Mouse (Mus musculus) neural tube, embryonic 15.5 days (tissue): Measurements from ENCODE around the gene Olfr943. TPM values are rescaled to one million over a fixed set of nuclear protein-coding genes. Genes with fewer than 3 reads are reported as not detected.

ENCODE experiments used
- ATAC-seq: fragments of 200-750 bp; cut with Nextera tagmentation; 2 replicates; pipeline ENCODE4 v1.8.0; 2017; ENCODE audit warnings: mild to moderate bottlenecking, moderate TSS enrichment, moderate library complexity; ENCODE audit not compliant: low FRiP score
- H3K27ac ChIP-seq: fragments of 300-500 bp; sonication (generic); replicated peaks from 2 replicates; pipeline ENCODE4 v1.5.1; 2015; ENCODE audit warnings: mild to moderate bottlenecking, inconsistent platforms
- H3K27me3 ChIP-seq: fragments of 300-500 bp; sonication (generic); replicated peaks from 2 replicates; pipeline ENCODE4 v1.6.1; 2015; ENCODE audit warnings: inconsistent platforms
- H3K36me3 ChIP-seq: fragments of 300-500 bp; sonication (generic); 2 replicates; pipeline ENCODE4 v1.6.1; 2015; ENCODE audit warnings: inconsistent platforms
- H3K4me1 ChIP-seq: fragments of 300-500 bp; sonication (generic); 2 replicates; pipeline ENCODE4 v1.6.1; 2015; ENCODE audit warnings: inconsistent platforms
- H3K4me2 ChIP-seq: fragments of 300-500 bp; sonication (generic); 2 replicates; pipeline ENCODE4 v1.6.1; 2015; ENCODE audit warnings: inconsistent platforms, mild to moderate bottlenecking, moderate library complexity
- H3K4me3 ChIP-seq: fragments of 300-500 bp; sonication (generic); replicated peaks from 2 replicates; pipeline ENCODE4 v1.5.1; 2015; ENCODE audit warnings: mild to moderate bottlenecking, inconsistent platforms
- H3K9ac ChIP-seq: fragments of 300-500 bp; sonication (generic); replicated peaks from 2 replicates; pipeline ENCODE4 v1.6.1; 2015; ENCODE audit warnings: mild to moderate bottlenecking, inconsistent platforms
- H3K9me3 ChIP-seq: fragments of 300-500 bp; sonication (generic); replicated peaks from 2 replicates; pipeline ENCODE4 v1.6.1; 2016; ENCODE audit warnings: inconsistent platforms
- WGBS: fragments of 180-500 bp; shearing (Covaris S2); methylation state at CpG from one replicate; pipeline ENCODE4 v1.1.7; 2015; ENCODE audit warnings: mixed read lengths; 5-methylcytosine and 5-hydroxymethylcytosine counted together
- polyA plus RNA-seq: library from polyadenylated mRNA; unstranded; fragments of >200 nt; fragmentation: Nextera tagmentation; extraction: Ambion mirVana; gene quantifications from 2 replicates; pipeline ENCODE4 v1.2.1, GENCODE M21; 2015

The Olfr943 gene
- polyA plus RNA-seq: not detected in 2 replicates

DNA sequence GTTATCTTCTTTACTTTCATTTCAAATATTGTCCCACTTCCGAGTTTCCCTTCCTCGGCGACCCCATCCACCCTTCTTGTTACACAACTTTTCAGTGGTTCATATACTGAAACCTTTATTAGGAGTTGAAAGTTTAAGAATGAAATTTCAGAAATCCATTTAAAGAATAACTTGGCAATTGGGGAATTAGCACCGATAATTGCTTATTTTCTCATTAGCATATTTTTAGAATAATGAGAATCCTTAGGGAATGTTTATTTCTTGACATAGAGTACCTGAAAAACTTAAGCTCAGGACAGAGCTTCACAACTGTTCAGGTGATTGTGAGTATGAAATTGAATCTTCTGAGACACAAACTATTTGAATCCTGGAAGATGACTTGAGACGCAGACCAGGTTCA is at the start of gene Olfr943:
Gene Olfr943 (plus strand): TSS at position 301 of the 400 bp plus-strand sequence.
- Histone ChIP-seq H3K36me3 (no peaks in the 10 kb centered on the region), H3K4me1 (no peaks in the 10 kb centered on the region), H3K4me3 (no peak within 1 kb of the TSS), H3K27ac (no peak within 1 kb of the TSS), H3K9me3 (no peaks in the 10 kb centered on the region), H3K27me3 (no peaks in the 10 kb centered on the region), H3K4me2 (no peak within 1 kb of the TSS), H3K9ac (no peak within 1 kb of the TSS)
- ATAC-seq: no peak
- WGBS: 94% methylated on average over 5 of the region's 5 CpGs

GRCm38 (mm10) chr9:39127326-39127725 is 38.8 kb upstream of the Olfr943 start:
- H3K27me3 ChIP-seq: no peaks in the 10 kb centered on the region
- no peak overlapping the region for H3K9ac ChIP-seq
- H3K4me3 ChIP-seq: no peak overlapping the region
- no peak overlapping the region for H3K4me2 ChIP-seq
- H3K9me3 ChIP-seq: no peaks in the 10 kb centered on the region
- no peak for ATAC-seq
- H3K36me3 ChIP-seq: no peaks in the 10 kb centered on the region
- no peaks in the 10 kb centered on the region for H3K4me1 ChIP-seq
- 89% methylated on average over 1 of the region's 1 CpGs for whole genome bisulfite sequencing
- H3K27ac ChIP-seq: no peak overlapping the region

DNA sequence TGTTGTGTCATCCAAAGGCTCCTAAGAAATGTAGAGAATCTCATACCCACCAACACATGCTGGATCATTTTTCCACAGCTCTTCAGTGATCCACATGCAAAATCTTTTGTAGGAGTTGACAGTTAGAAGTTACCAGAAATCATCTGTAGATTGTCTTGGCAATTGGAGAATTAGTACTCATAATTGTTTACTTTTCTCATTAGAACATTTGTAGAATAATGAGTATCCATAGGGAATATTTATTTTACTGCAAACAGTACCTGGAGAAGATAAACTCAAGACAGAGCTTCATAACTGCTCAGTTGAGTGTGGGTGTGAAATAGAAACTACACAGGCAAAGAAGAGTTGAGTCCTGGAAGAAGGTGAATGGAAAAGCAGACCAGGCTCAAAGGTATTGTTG is 38.3 kb upstream of the Olfr943 start, which contains the start of gene Olfr27:
Gene Olfr27 (plus strand): TSS at position 301 of the 400 bp plus-strand sequence.
- ATAC-seq: no peak
- H3K9me3 ChIP-seq: no peaks in the 10 kb centered on the region
- no peaks in the 10 kb centered on the region for H3K36me3 ChIP-seq

GRCm38 (mm10) chr9:39152401-39152800 is 13.7 kb upstream of the Olfr943 start:
- Histone ChIP-seq H3K4me3 (no peak overlapping the region), H3K4me1 (no peaks in the 10 kb centered on the region), H3K9me3 (no peaks in the 10 kb centered on the region), H3K9ac (no peak overlapping the region), H3K27ac (no peak overlapping the region), H3K4me2 (no peak overlapping the region), H3K27me3 (no peaks in the 10 kb centered on the region), H3K36me3 (no peaks in the 10 kb centered on the region)
- WGBS: 63% methylated on average over 1 of the region's 1 CpGs
- ATAC-seq: no peak

More for the DNA sequence above, 38.3 kb upstream of the Olfr943 start, which contains the start of gene Olfr27:
- H3K9ac ChIP-seq: no peak within 1 kb of the TSS
- no peaks in the 10 kb centered on the region for H3K27me3 ChIP-seq
- no peak within 1 kb of the TSS for H3K4me2 ChIP-seq
- H3K4me1 ChIP-seq: no peaks in the 10 kb centered on the region
- no peak within 1 kb of the TSS for H3K27ac ChIP-seq
- H3K4me3 ChIP-seq: no peak within 1 kb of the TSS

- no peak within 1 kb of the TSS for H3K9ac ChIP-seq
- no peaks in the 10 kb centered on the region for H3K4me1 ChIP-seq
- no peak for ATAC-seq
- H3K4me2 ChIP-seq: no peak within 1 kb of the TSS
- H3K9me3 ChIP-seq: no peaks in the 10 kb centered on the region
- H3K27me3 ChIP-seq: no peaks in the 10 kb centered on the region
- no peak within 1 kb of the TSS for H3K27ac ChIP-seq
- no peaks in the 10 kb centered on the region for H3K36me3 ChIP-seq
- H3K4me3 ChIP-seq: no peak within 1 kb of the TSS
Observed at GRCm38 (mm10) chr9:39201620-39202019, 35.5 kb downstream of the Olfr943 start, which contains the start of gene Olfr944. Gene Olfr944 (plus strand): TSS chr9:39201920.

Other genes starting within 250 kb of the Olfr943 start
- gene Olfr930, start 236.5 kb upstream of the Olfr943 start, polyA plus RNA-seq: not detected in 2 replicates
- not detected in 2 replicates for gene Olfr933, start 194.0 kb upstream of the Olfr943 start, polyA plus RNA-seq
- gene Olfr934, start 178.0 kb upstream of the Olfr943 start, polyA plus RNA-seq: not detected in 2 replicates
- not detected in 2 replicates for gene Olfr935, start 166.6 kb upstream of the Olfr943 start, polyA plus RNA-seq
- gene Olfr146, start 142.9 kb upstream of the Olfr943 start, polyA plus RNA-seq: not detected in 2 replicates
- not detected in 2 replicates for gene Olfr937, start 101.4 kb upstream of the Olfr943 start, polyA plus RNA-seq
- gene Olfr938, start 87.4 kb upstream of the Olfr943 start, polyA plus RNA-seq: not detected in 2 replicates
- gene Olfr27, start 38.2 kb upstream of the Olfr943 start, polyA plus RNA-seq: not detected in 2 replicates
- not detected in 2 replicates for gene Olfr944, start 35.6 kb downstream of the Olfr943 start, polyA plus RNA-seq
- gene Olfr1537, start 83.7 kb downstream of the Olfr943 start, polyA plus RNA-seq: not detected in 2 replicates
- gene Olfr945, start 110.5 kb downstream of the Olfr943 start, polyA plus RNA-seq: not detected in 2 replicates
- gene Olfr948, start 159.7 kb downstream of the Olfr943 start, polyA plus RNA-seq: not detected in 2 replicates
- not detected in 2 replicates for gene Olfr951, start 221.1 kb downstream of the Olfr943 start, polyA plus RNA-seq